Mouse (Mus musculus): Measurements from ENCODE around the gene Kif1c. TPM values are rescaled to one million over a fixed set of nuclear protein-coding genes. Genes with fewer than 3 reads are reported as not detected.

The Kif1c gene
- polyA plus RNA-seq, 1 experiment from 2014 or later, result 4.4 TPM

GRCm38 (mm10) chr11:70657573-70657972 lies 42.8 kb upstream of the Kif1c start:
- no peak overlapping the region for H3K4me2 ChIP-seq (replicated peaks; ENCODE audit: low read depth)
- WGBS, result 36% methylated on average over 6 of the region's 6 CpGs

GRCm38 (mm10) chr11:70657991-70658390 lies 42.4 kb upstream of the Kif1c start:
- ATAC-seq, result no peak
- Histone ChIP-seq H3K4me2 (replicated peaks; ENCODE audit: low read depth) (no peak overlapping the region), H3K9ac (ENCODE audit: low read depth, low read length) (no peak overlapping the region), H3K27ac (ENCODE audit: low read depth, low read length) (no peak overlapping the region), H3K4me1 (replicated peaks; ENCODE audit: control insufficient read depth, insufficient read depth, low read length) (peaks cover 10% of the 10 kb centered on the region), H3K27me3 (replicated peaks; ENCODE audit: control insufficient read depth, insufficient read depth, low read length) (no peaks in the 10 kb centered on the region), H3K4me3 (ENCODE audit: low read depth, low read length) (no peak overlapping the region), H3K9me3 (ENCODE audit: control insufficient read depth) (no peaks in the 10 kb centered on the region), H3K36me3 (ENCODE audit: control insufficient read depth, insufficient read depth) (peaks cover 12% of the 10 kb centered on the region)
- WGBS, result 67% methylated on average over 9 of the region's 9 CpGs
- TF ChIP-seq CTCF (IDR thresholded peaks at IDR 0.05; ENCODE audit: low read depth), result no peak

More at GRCm38 (mm10) chr11:70657573-70657972, 42.8 kb upstream of the Kif1c start:
- no peak for TF ChIP-seq CTCF (IDR thresholded peaks at IDR 0.05; ENCODE audit: low read depth)
- peaks cover 12% of the 10 kb centered on the region for H3K36me3 ChIP-seq (ENCODE audit: control insufficient read depth, insufficient read depth)
- H3K27ac ChIP-seq (ENCODE audit: low read depth, low read length), result no peak overlapping the region
- H3K9me3 ChIP-seq (ENCODE audit: control insufficient read depth), result no peaks in the 10 kb centered on the region
- no peaks in the 10 kb centered on the region for H3K27me3 ChIP-seq (replicated peaks; ENCODE audit: control insufficient read depth, insufficient read depth, low read length)
- peaks cover 10% of the 10 kb centered on the region for H3K4me1 ChIP-seq (replicated peaks; ENCODE audit: control insufficient read depth, insufficient read depth, low read length)
- no peak overlapping the region for H3K4me3 ChIP-seq (ENCODE audit: low read depth, low read length)
- no peak for ATAC-seq
- H3K9ac ChIP-seq (ENCODE audit: low read depth, low read length), result no peak overlapping the region

- no peak overlapping the region for H3K9ac ChIP-seq (ENCODE audit: low read depth, low read length)
- no peak for TF ChIP-seq CTCF (IDR thresholded peaks at IDR 0.05; ENCODE audit: low read depth)
- H3K4me3 ChIP-seq (ENCODE audit: low read depth, low read length), result no peak overlapping the region
- WGBS, result 86% methylated on average over 5 of the region's 5 CpGs
- no peaks in the 10 kb centered on the region for H3K27me3 ChIP-seq (replicated peaks; ENCODE audit: control insufficient read depth, insufficient read depth, low read length)
- no peaks in the 10 kb centered on the region for H3K9me3 ChIP-seq (ENCODE audit: control insufficient read depth)
- no peak for ATAC-seq
- no peak overlapping the region for H3K4me2 ChIP-seq (replicated peaks; ENCODE audit: low read depth)
- no peak overlapping the region for H3K27ac ChIP-seq (ENCODE audit: low read depth, low read length)
- peaks cover 16% of the 10 kb centered on the region for H3K36me3 ChIP-seq (ENCODE audit: control insufficient read depth, insufficient read depth)
- H3K4me1 ChIP-seq (replicated peaks; ENCODE audit: control insufficient read depth, insufficient read depth, low read length), result peaks cover 10% of the 10 kb centered on the region
These were observed 41.8 kb upstream of the Kif1c start for GRCm38 (mm10) chr11:70658521-70658920.

- no peak for TF ChIP-seq CTCF (IDR thresholded peaks at IDR 0.05; ENCODE audit: low read depth)
- no peak for ATAC-seq
- H3K27me3 ChIP-seq (replicated peaks; ENCODE audit: control insufficient read depth, insufficient read depth, low read length), result no peaks in the 10 kb centered on the region
- H3K27ac ChIP-seq (ENCODE audit: low read depth, low read length), result no peak overlapping the region
- peaks cover 20% of the 10 kb centered on the region for H3K36me3 ChIP-seq (ENCODE audit: control insufficient read depth, insufficient read depth)
- H3K4me3 ChIP-seq (ENCODE audit: low read depth, low read length), result no peak overlapping the region
- 55% methylated on average over 8 of the region's 8 CpGs for WGBS
- no peaks in the 10 kb centered on the region for H3K9me3 ChIP-seq (ENCODE audit: control insufficient read depth)
- no peak overlapping the region for H3K9ac ChIP-seq (ENCODE audit: low read depth, low read length)
- peaks cover 10% of the 10 kb centered on the region for H3K4me1 ChIP-seq (replicated peaks; ENCODE audit: control insufficient read depth, insufficient read depth, low read length)
- no peak overlapping the region for H3K4me2 ChIP-seq (replicated peaks; ENCODE audit: low read depth)
These were observed 41.4 kb upstream of the Kif1c start for GRCm38 (mm10) chr11:70658942-70659341.

- 91% methylated on average over 8 of the region's 8 CpGs for WGBS
- H3K9me3 ChIP-seq (ENCODE audit: control insufficient read depth), result no peaks in the 10 kb centered on the region
These were observed 39.8 kb upstream of the Kif1c start for GRCm38 (mm10) chr11:70660571-70660970.

GRCm38 (mm10) chr11:70663101-70663500 lies 37.2 kb upstream of the Kif1c start:
- Histone ChIP-seq H3K4me2 (replicated peaks; ENCODE audit: low read depth) (no peak overlapping the region), H3K9ac (ENCODE audit: low read depth, low read length) (no peak overlapping the region), H3K4me3 (ENCODE audit: low read depth, low read length) (no peak overlapping the region), H3K27ac (ENCODE audit: low read depth, low read length) (no peak overlapping the region), H3K9me3 (ENCODE audit: control insufficient read depth) (no peaks in the 10 kb centered on the region), H3K36me3 (ENCODE audit: control insufficient read depth, insufficient read depth) (peaks cover 42% of the 10 kb centered on the region), H3K4me1 (replicated peaks; ENCODE audit: control insufficient read depth, insufficient read depth, low read length) (no peaks in the 10 kb centered on the region), H3K27me3 (replicated peaks; ENCODE audit: control insufficient read depth, insufficient read depth, low read length) (no peaks in the 10 kb centered on the region)
- ATAC-seq, result no peak
- WGBS, result 89% methylated on average over 8 of the region's 8 CpGs
- no peak for TF ChIP-seq CTCF (IDR thresholded peaks at IDR 0.05; ENCODE audit: low read depth)

More at GRCm38 (mm10) chr11:70660571-70660970, 39.8 kb upstream of the Kif1c start:
- Histone ChIP-seq H3K27me3 (replicated peaks; ENCODE audit: control insufficient read depth, insufficient read depth, low read length) (no peaks in the 10 kb centered on the region), H3K27ac (ENCODE audit: low read depth, low read length) (no peak overlapping the region), H3K4me1 (replicated peaks; ENCODE audit: control insufficient read depth, insufficient read depth, low read length) (peaks cover 10% of the 10 kb centered on the region), H3K9ac (ENCODE audit: low read depth, low read length) (no peak overlapping the region), H3K4me2 (replicated peaks; ENCODE audit: low read depth) (no peak overlapping the region), H3K4me3 (ENCODE audit: low read depth, low read length) (no peak overlapping the region), H3K36me3 (ENCODE audit: control insufficient read depth, insufficient read depth) (peaks cover 34% of the 10 kb centered on the region)
- ATAC-seq, result no peak
- no peak for TF ChIP-seq CTCF (IDR thresholded peaks at IDR 0.05; ENCODE audit: low read depth)

GRCm38 (mm10) chr11:70663957-70664356 lies 36.4 kb upstream of the Kif1c start:
- Histone ChIP-seq H3K27me3 (replicated peaks; ENCODE audit: control insufficient read depth, insufficient read depth, low read length) (no peaks in the 10 kb centered on the region), H3K4me3 (ENCODE audit: low read depth, low read length) (no peak overlapping the region), H3K4me1 (replicated peaks; ENCODE audit: control insufficient read depth, insufficient read depth, low read length) (no peaks in the 10 kb centered on the region), H3K9ac (ENCODE audit: low read depth, low read length) (no peak overlapping the region), H3K4me2 (replicated peaks; ENCODE audit: low read depth) (no peak overlapping the region), H3K36me3 (ENCODE audit: control insufficient read depth, insufficient read depth) (peaks cover 42% of the 10 kb centered on the region), H3K9me3 (ENCODE audit: control insufficient read depth) (no peaks in the 10 kb centered on the region), H3K27ac (ENCODE audit: low read depth, low read length) (no peak overlapping the region)
- TF ChIP-seq CTCF (IDR thresholded peaks at IDR 0.05; ENCODE audit: low read depth), result no peak
- WGBS, result 96% methylated on average over 6 of the region's 6 CpGs
- ATAC-seq, result no peak

Data from intestine, postnatal 0 days (tissue).